Mouse (Mus musculus): ENCODE measurements around the gene Rere.

- no peak for TF ChIP-seq POLR2A (IDR thresholded peaks at IDR 0.05; ENCODE audit: low read depth, low read length)
- TF ChIP-seq CTCF (conservative IDR thresholded peaks at IDR 0.05; ENCODE audit: insufficient read depth, insufficient read length, low read depth, low read length) = no peak
These were observed 43.6 kb upstream of the Rere start for GRCm38 (mm10) chr4:150237636-150238361.
